Mouse (Mus musculus) CH12.LX (cell line): ENCODE results near the gene Epb41l3. TPM values are rescaled to one million over a fixed set of nuclear protein-coding genes. Genes with fewer than 3 reads are reported as not detected.
A peak's percentile ranks its signal among the peaks of the same experiment; 100 is the strongest.

ENCODE experiments used
- DNase-seq: peaks from one replicate; pipeline ENCODE4 v3.0.0-alpha.2; 2013; ENCODE audit errors: extremely low read depth
- H3K27ac ChIP-seq: 2 replicates; pipeline ENCODE4 v1.5.1; 2012; ENCODE audit warnings: low read depth, mild to moderate bottlenecking, control low read depth, moderate library complexity; ENCODE audit not compliant: insufficient read depth
- H3K27me3 ChIP-seq: replicated peaks from 2 replicates; pipeline ENCODE3; 2012; ENCODE audit warnings: inconsistent platforms
- H3K36me3 ChIP-seq, 2 experiments: replicated peaks in 1 of 2; 2 replicates each; pipeline versions ENCODE3 to v1.6.1; 2012; ENCODE audit warnings: inconsistent platforms in 1 of 2, low read length in 1 of 2, mild to moderate bottlenecking in 1 of 2, mixed read lengths in 1 of 2, moderate library complexity in 1 of 2; ENCODE audit not compliant: control insufficient read depth in 1 of 2, insufficient read depth in 1 of 2
- H3K4me1 ChIP-seq, 2 experiments: 2 replicates each; pipeline ENCODE4 v1.6.1; 2012; ENCODE audit warnings: inconsistent platforms in 1 of 2, moderate library complexity in 1 of 2; ENCODE audit not compliant: insufficient read depth in 2 of 2, control insufficient read depth in 1 of 2
- H3K4me2 ChIP-seq: 2 replicates; pipeline ENCODE4 v1.6.1; 2012; ENCODE audit warnings: low read depth, mild to moderate bottlenecking, control low read depth; ENCODE audit not compliant: poor library complexity, insufficient read depth, severe bottlenecking
- H3K4me3 ChIP-seq, 3 experiments: fragments of 150-350 bp in 1 of 3; sonication (generic) in 1 of 3; replicated peaks in 1 of 3; 2 replicates each; pipeline versions ENCODE3 to v1.5.1; 2011 to 2012; ENCODE audit warnings: low read depth in 2 of 3, low read length in 2 of 3, mild to moderate bottlenecking in 2 of 3, moderate library complexity in 2 of 3, control low read depth in 1 of 3, improper control_type of control experiment in 1 of 3, inconsistent platforms in 1 of 3, mixed read lengths in 1 of 3; ENCODE audit not compliant: poor library complexity in 1 of 3
- H3K79me2 ChIP-seq: replicated peaks from 2 replicates; pipeline ENCODE4 v1.6.1; 2012; ENCODE audit warnings: mild to moderate bottlenecking, moderate library complexity; ENCODE audit not compliant: control insufficient read depth, poor library complexity, insufficient read depth, severe bottlenecking; ENCODE audit errors: extremely low read depth
- H3K9ac ChIP-seq: 2 replicates; pipeline ENCODE4 v1.6.1; 2012; ENCODE audit warnings: low read depth, mild to moderate bottlenecking, control low read depth, moderate library complexity; ENCODE audit not compliant: insufficient read depth
- H3K9me3 ChIP-seq: replicated peaks from 2 replicates; pipeline ENCODE3; 2012; ENCODE audit warnings: low read length, inconsistent platforms, mixed read lengths
- BHLHE40 ChIP-seq: IDR thresholded peaks from 2 replicates; pipeline ENCODE4 v1.6.1; 2011; ENCODE audit warnings: mild to moderate bottlenecking, low read depth, low read length, improper control_type of control experiment
- CHD1 ChIP-seq: IDR thresholded peaks from 2 replicates; pipeline ENCODE4 v1.6.1; 2012; ENCODE audit warnings: low read depth, low read length, improper control_type of control experiment, inconsistent platforms
- CTCF ChIP-seq, 2 experiments: IDR thresholded peaks in 1 of 2; conservative IDR thresholded peaks in 1 of 2; 2 replicates each; pipeline ENCODE4 v1.5.1; 2011 to 2012; ENCODE audit warnings: low read depth in 2 of 2, low read length in 2 of 2, improper control_type of control experiment in 1 of 2, inconsistent platforms in 1 of 2, mild to moderate bottlenecking in 1 of 2, moderate library complexity in 1 of 2
- E2F4 ChIP-seq: IDR thresholded peaks from 2 replicates; pipeline ENCODE4 v1.6.1; 2011; ENCODE audit warnings: low read depth, low read length, improper control_type of control experiment; ENCODE audit not compliant: insufficient replicate concordance
- ELF1 ChIP-seq: IDR thresholded peaks from 2 replicates; pipeline ENCODE4 v1.6.1; 2014; ENCODE audit warnings: low read depth, mild to moderate bottlenecking, inconsistent platforms, low read length, improper control_type of control experiment
- EP300 ChIP-seq: IDR thresholded peaks from 2 replicates; pipeline ENCODE4 v1.6.1; 2011; ENCODE audit warnings: low read length, improper control_type of control experiment
- ETS1 ChIP-seq: conservative IDR thresholded peaks from 2 replicates; pipeline ENCODE4 v1.6.1; 2012; ENCODE audit warnings: low read depth, mild to moderate bottlenecking, inconsistent platforms, low read length, improper control_type of control experiment, moderate library complexity
- GABPA ChIP-seq: IDR thresholded peaks from 2 replicates; pipeline ENCODE4 v1.6.1; 2012; ENCODE audit warnings: low read depth, low read length, improper control_type of control experiment, inconsistent platforms; ENCODE audit not compliant: insufficient replicate concordance
- IRF4 ChIP-seq: IDR thresholded peaks from 2 replicates; pipeline ENCODE4 v1.6.1; 2014; ENCODE audit warnings: low read depth, mild to moderate bottlenecking, inconsistent platforms, low read length, improper control_type of control experiment
- JUN ChIP-seq: IDR thresholded peaks from 2 replicates; pipeline ENCODE4 v1.6.1; 2011; ENCODE audit warnings: low read depth, mild to moderate bottlenecking, low read length, improper control_type of control experiment, moderate library complexity; ENCODE audit not compliant: insufficient read depth
- KAT2A ChIP-seq: IDR thresholded peaks from 2 replicates; pipeline ENCODE4 v1.6.1; 2012; ENCODE audit warnings: low read length, improper control_type of control experiment, inconsistent platforms; ENCODE audit not compliant: insufficient replicate concordance
- MEF2A ChIP-seq: IDR thresholded peaks from 2 replicates; pipeline ENCODE4 v1.6.1; 2014; ENCODE audit warnings: low read depth, mild to moderate bottlenecking, inconsistent platforms, low read length, improper control_type of control experiment, borderline replicate concordance
- MYC ChIP-seq: IDR thresholded peaks from 2 replicates; pipeline ENCODE4 v1.6.1; 2011; ENCODE audit warnings: low read depth, mild to moderate bottlenecking, improper control_type of control experiment, low read length
- POLR2AphosphoS2 ChIP-seq: IDR thresholded peaks from 2 replicates; pipeline ENCODE4 v1.6.1; 2011; ENCODE audit warnings: low read depth, low read length, improper control_type of control experiment
- RAD21 ChIP-seq: IDR thresholded peaks from 2 replicates; pipeline ENCODE4 v1.6.1; 2011; ENCODE audit warnings: low read depth, mild to moderate bottlenecking, low read length, improper control_type of control experiment, moderate library complexity
- RCOR1 ChIP-seq: conservative IDR thresholded peaks from 2 replicates; pipeline ENCODE4 v1.6.1; 2012; ENCODE audit warnings: low read depth, mild to moderate bottlenecking, inconsistent platforms, low read length, improper control_type of control experiment
- SIN3A ChIP-seq: IDR thresholded peaks from 2 replicates; pipeline ENCODE4 v1.6.1; 2012; ENCODE audit warnings: low read length, improper control_type of control experiment, inconsistent platforms
- SMC3 ChIP-seq: IDR thresholded peaks from 2 replicates; pipeline ENCODE4 v1.6.1; 2011; ENCODE audit warnings: low read depth, low read length, improper control_type of control experiment
- UBTF ChIP-seq: IDR thresholded peaks from 2 replicates; pipeline ENCODE4 v1.6.1; 2012; ENCODE audit warnings: low read depth, mild to moderate bottlenecking, inconsistent platforms, low read length, improper control_type of control experiment, moderate library complexity
- USF2 ChIP-seq: conservative IDR thresholded peaks from 2 replicates; pipeline ENCODE4 v1.6.1; 2011; ENCODE audit warnings: low read depth, low read length, improper control_type of control experiment
- ZNF384 ChIP-seq: IDR thresholded peaks from 2 replicates; pipeline ENCODE4 v1.6.1; 2012; ENCODE audit warnings: low read depth, low read length, improper control_type of control experiment, inconsistent platforms
- dilution Hi-C: fragments of 300-500 bp; cut with MboI; formaldehyde crosslinking; loops from 2 replicates; pipeline ENCODE4 v1.14.3; 2020; ENCODE audit warnings: low sequenced_read_pairs; ENCODE audit not compliant: extremely low pct_unique_long_range_greater_than_20kb, extremely low pct_ligation_motif_present
- in situ Hi-C: fragments of 300-500 bp; cut with MboI; formaldehyde crosslinking; loops from 3 replicates; pipeline ENCODE4 v1.14.3; 2019; ENCODE audit warnings: low sequenced_read_pairs, low pct_ligation_motif_present, low pct_unique_long_range_greater_than_20kb, mixed read lengths
- polyA plus RNA-seq: library from polyadenylated mRNA; unstranded; fragments of >175 nt; gene quantifications from 2 replicates; pipeline ENCODE4 v1.2.1, GENCODE M21; 2012; ENCODE audit warnings: low read depth; ENCODE audit not compliant: insufficient read length
- total RNA-seq, 2 experiments: library from RNA; depleted of rRNA; stranded (reverse); fragments of 300-350 nt in 1 of 2; fragments of >200 nt in 1 of 2; gene quantifications; 2 replicates each; pipeline ENCODE4 v1.2.3; 2012 to 2014

Gene Epb41l3
- total and polyA plus RNA-seq, 3 experiments = not detected

- Histone ChIP-seq H3K27me3 (no peaks in the 10 kb centered on the region), H3K4me2 (no peak overlapping the region), H3K27ac (no peak overlapping the region), H3K79me2 (no peaks in the 10 kb centered on the region), H3K36me3 (no peaks in the 10 kb centered on the region), H3K4me1 (no peaks in the 10 kb centered on the region), H3K9me3 (peaks cover 43% of the 10 kb centered on the region), H3K9ac (no peak overlapping the region), H3K4me3 (no peak overlapping the region)
- in situ Hi-C loops (no loop called here), dilution Hi-C loops (no loop called here)
- TF ChIP-seq JUN (no peak), MEF2A (no peak), CTCF (conservative IDR thresholded peaks at IDR 0.05 in 1 of 2, IDR thresholded peaks at IDR 0.05 in 1 of 2; ENCODE audit: low read depth in 2 of 2, low read length in 2 of 2) (no peak)
- DNase-seq = no peak
These were observed 27.8 kb downstream of the Epb41l3 start for GRCm38 (mm10) chr17:69103326-69103725.

- in situ Hi-C loops = no loop called here
- dilution Hi-C loops = no loop called here
- DNase-seq = no peak
These were observed 29.7 kb downstream of the Epb41l3 start for GRCm38 (mm10) chr17:69105035-69105798.

GRCm38 (mm10) chr17:69105799-69106401, 30.4 kb downstream of the Epb41l3 start:
- H3K4me3 ChIP-seq = no peak overlapping the region
- H3K79me2 ChIP-seq = no peaks in the 10 kb centered on the region
- H3K4me1 ChIP-seq = no peaks in the 10 kb centered on the region
- dilution Hi-C loops = no loop called here
- TF ChIP-seq BHLHE40 (no peak), E2F4 (no peak), CHD1 (no peak), CTCF (conservative IDR thresholded peaks at IDR 0.05 in 1 of 2, IDR thresholded peaks at IDR 0.05 in 1 of 2; ENCODE audit: low read depth in 2 of 2, low read length in 2 of 2) (peak in 1 of 2 experiments; percentile 41; a peak in 1 of 4 replicates), EP300 (no peak), RAD21 (peak; percentile 45)
- TF ChIP-seq, all 38 proteins: peak for 2
- no peak overlapping the region for H3K9ac ChIP-seq
- H3K27ac ChIP-seq = no peak overlapping the region
- H3K36me3 ChIP-seq = no peaks in the 10 kb centered on the region
- no peaks in the 10 kb centered on the region for H3K27me3 ChIP-seq
- peaks cover 40% of the 10 kb centered on the region for H3K9me3 ChIP-seq
- H3K4me2 ChIP-seq = no peak overlapping the region
- in situ Hi-C loops = no loop called here
- peak; percentile 11 for DNase-seq

More at GRCm38 (mm10) chr17:69105035-69105798, 29.7 kb downstream of the Epb41l3 start:
- Histone ChIP-seq H3K9ac (no peak overlapping the region), H3K4me1 (no peaks in the 10 kb centered on the region), H3K4me2 (no peak overlapping the region), H3K36me3 (no peaks in the 10 kb centered on the region), H3K9me3 (peaks cover 40% of the 10 kb centered on the region), H3K4me3 (no peak overlapping the region), H3K27ac (no peak overlapping the region), H3K27me3 (no peaks in the 10 kb centered on the region), H3K79me2 (no peaks in the 10 kb centered on the region)
- no peak for TF ChIP-seq ELF1
- no peak for TF ChIP-seq USF2
- TF ChIP-seq CTCF (conservative IDR thresholded peaks at IDR 0.05 in 1 of 2, IDR thresholded peaks at IDR 0.05 in 1 of 2; ENCODE audit: low read depth in 2 of 2, low read length in 2 of 2) = no peak
- TF ChIP-seq IRF4 = no peak
- TF ChIP-seq SIN3A = no peak
- no peak for TF ChIP-seq POLR2AphosphoS2
- no peak for TF ChIP-seq RCOR1
- no peak for TF ChIP-seq ETS1
- TF ChIP-seq RAD21 = no peak
- no peak for TF ChIP-seq JUN
- TF ChIP-seq KAT2A = no peak
- no peak for TF ChIP-seq SMC3
- no peak for TF ChIP-seq MYC
- TF ChIP-seq ZNF384 = no peak
- no peak for TF ChIP-seq E2F4
- no peak for TF ChIP-seq UBTF
- no peak for TF ChIP-seq GABPA
